Mouse (Mus musculus) granulocyte monocyte progenitor cell, adult 5-6 weeks (primary cell): ENCODE data around the gene Rad1. TPM values are rescaled to one million over a fixed set of nuclear protein-coding genes. Genes with fewer than 3 reads are reported as not detected.
"Not testable (repeated sequence)": the region's sequence is repeated elsewhere in the genome, so short reads cannot be mapped to it uniquely, and the experiment has no call there.

Experiments
- ATAC-seq: replicated peaks from 2 replicates; pipeline ENCODE4 v1.8.0; 2016; ENCODE audit warnings: mild to moderate bottlenecking, moderate TSS enrichment, inconsistent platforms; ENCODE audit not compliant: poor library complexity, severe bottlenecking
- total RNA-seq, 2 experiments: library from RNA; stranded (forward) in 1 of 2; stranded (reverse) in 1 of 2; fragments of 200-712, 200-1000 nt in 1 of 2; fragments of >200 nt in 1 of 2; fragmentation: Nextera tagmentation in 1 of 2; gene quantifications; 2 replicates each; pipeline ENCODE4 v1.2.3; 2014 to 2017

The Rad1 gene
- total RNA-seq, 2 experiments from 2014 or later: 33.6 to 43.9 TPM

DNA sequence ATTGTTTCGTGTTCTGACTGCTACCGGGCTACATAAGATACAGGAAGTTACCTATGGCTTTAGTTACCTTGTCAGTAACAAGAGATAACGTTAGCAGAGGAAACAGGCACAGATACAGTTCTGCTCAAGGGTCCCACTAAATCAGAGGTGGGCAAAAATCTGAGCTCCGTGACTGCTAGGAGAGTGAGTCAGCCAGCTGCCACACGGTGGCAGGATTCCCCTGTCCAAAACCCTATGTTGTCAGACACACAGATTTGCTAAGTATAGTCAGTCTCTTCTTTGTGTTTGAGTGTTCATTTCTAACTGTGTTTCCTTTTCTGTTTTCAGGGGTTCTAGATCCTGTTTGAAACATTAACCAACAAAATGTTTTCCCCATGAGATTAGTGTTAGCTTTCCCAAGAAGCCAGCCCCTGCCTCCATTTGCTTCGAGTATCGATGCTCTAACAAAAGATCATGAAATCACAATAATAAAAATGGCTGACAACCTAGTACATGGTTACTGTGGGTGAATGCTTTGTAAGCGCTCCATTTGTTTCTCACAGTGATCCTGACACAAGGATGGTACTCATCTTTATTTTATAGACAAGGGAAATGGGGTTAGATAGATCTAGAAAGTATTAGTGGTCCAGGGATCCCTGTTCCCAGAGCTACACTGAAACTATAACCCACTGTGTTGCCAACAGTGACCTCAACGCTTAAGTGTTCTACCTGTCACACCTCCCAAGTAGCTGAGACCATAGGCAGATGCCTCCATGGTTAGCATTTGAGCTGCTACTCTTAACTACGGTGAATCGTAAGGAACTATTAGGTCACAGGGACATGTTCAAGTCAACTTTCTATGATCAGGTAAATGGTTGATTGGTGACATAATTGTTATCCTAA lies 15.3 kb downstream of the Rad1 start:
- peak; percentile 69 for ATAC-seq

DNA sequence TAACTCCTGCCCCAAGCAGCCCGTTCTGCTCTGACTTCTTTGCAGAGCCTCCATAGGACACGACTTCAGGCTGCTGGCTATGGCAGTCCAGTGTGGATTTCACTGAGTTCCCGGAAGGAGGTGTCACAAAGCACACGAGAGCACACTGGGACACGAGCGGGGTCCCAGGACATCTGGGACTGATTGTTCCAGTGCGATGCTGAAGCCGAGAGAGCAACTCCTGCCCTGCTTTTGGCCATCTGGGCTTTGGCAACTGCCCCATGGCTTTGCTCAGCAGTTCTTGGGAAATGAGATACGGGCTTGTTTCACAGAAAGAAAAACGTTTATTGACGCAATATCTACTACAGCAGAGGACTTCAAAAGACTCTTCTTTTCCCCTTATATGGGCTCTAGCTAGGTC lies 20.3 kb downstream of the Rad1 start:
- no peak for ATAC-seq

DNA sequence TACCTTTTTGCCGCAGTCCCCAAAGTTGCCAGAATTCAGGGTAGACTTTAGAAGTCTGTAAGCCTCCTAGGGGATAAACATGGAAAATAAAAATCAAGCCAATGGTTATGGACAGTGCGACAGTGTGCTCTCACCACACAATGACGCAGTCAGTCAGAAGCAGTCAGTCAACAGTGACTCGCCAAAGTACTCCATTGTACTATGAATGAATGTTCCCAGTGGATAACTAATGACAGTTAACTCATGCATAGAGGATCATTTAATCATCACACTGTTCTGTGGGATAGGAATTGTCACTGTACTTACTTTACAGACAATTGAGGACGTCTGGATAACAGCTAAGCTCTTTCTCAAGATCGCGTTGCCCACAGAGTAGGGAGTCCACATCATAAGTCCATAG lies 29.3 kb downstream of the Rad1 start:
- ATAC-seq: no peak

DNA sequence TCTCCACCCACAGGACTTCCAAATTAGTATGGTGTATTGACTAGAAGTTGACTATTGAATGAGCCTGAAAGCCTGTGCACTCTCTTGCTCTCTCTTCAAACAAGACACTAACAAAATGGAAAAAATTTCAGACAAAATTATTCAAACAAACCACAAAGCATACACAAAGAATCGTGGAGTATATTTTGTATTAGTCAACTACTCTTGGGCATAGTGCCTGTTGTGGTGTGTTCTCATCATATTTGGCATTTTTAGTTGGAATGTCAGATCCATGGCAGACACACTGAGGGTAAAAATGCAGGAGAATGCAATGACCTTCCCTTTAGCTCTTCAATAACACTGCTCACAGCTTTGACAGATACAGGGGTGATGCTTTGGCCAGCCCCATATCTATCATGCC lies 40.1 kb downstream of the Rad1 start:
- no peak for ATAC-seq

DNA sequence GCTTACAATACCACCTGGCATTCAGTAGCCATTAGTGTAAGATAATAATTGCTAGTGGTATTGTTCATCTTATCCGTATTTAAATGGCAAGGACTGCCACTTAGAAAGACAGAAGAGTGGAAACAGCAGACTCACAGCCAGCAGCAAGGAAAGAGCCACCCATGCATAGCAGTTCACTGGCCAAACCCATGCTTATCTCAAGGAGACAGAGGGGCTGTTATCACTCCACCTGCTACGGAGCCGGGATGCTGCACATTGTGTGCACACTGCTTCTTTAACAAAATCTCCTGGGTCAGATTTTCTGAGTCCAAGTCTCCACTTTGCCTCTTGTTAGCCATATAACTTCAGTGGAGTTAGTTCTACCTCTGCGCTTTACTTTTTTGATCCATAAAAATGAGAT lies 45.5 kb downstream of the Rad1 start:
- no peak for ATAC-seq

DNA sequence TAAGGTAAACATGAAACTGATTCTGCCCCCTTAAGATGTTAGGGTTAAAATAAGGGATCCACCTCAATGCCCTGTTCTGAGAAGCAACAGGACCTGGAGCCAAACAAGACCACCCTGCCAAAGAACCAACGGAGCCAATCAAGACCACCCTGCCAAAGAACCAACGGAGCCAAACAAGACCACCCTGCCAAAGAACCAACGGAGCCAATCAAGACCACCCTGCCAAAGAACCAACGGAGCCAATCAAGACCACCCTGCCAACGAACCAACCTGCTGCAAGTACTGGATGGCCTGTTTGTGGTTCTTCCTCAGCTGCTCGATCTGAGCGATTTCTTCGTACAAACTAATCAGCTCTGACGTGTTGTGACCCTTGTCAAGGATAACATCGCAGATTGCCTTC lies 47.5 kb downstream of the Rad1 start:
- ATAC-seq: not testable (repeated sequence)

DNA sequence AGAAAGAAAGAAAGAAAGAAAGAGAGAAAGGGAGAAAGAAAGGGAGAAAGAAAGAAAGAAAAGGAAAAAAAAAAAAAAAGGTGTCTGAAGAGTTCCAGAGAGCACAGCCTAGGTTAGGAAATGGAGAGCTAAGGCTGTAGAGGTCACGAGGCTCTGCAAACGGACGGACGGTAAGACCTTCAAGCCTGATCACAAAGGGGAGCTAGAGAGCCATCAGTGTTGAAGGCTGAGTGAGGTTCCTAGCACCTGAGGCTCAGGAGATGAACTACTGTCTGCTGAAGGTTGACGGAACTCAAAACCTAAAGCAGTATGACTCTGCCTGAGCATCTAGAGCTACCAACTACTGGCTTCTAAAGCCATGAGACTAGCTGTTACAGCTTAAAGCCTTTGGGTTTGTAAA lies 48.8 kb downstream of the Rad1 start:
- no peak for ATAC-seq

DNA sequence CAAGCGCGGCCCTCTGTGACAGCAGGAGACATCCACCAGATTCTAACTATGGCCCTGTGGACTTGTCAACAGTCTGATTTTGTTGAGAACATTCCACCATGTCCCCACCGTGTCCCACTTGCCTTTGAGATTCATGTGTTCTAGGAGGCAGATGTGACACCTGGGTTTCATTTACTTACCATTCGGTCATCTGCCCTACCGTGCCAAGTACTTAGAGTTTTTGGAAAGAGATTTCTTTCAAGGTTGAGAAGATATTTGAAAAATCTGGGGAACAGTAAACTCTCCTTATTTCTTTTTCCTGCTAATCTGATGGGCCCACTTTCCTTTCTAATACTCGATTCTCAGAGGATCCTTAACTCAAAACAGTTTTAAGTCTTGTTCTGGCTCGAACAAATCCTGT lies 50.2 kb downstream of the Rad1 start:
- no peak for ATAC-seq

DNA sequence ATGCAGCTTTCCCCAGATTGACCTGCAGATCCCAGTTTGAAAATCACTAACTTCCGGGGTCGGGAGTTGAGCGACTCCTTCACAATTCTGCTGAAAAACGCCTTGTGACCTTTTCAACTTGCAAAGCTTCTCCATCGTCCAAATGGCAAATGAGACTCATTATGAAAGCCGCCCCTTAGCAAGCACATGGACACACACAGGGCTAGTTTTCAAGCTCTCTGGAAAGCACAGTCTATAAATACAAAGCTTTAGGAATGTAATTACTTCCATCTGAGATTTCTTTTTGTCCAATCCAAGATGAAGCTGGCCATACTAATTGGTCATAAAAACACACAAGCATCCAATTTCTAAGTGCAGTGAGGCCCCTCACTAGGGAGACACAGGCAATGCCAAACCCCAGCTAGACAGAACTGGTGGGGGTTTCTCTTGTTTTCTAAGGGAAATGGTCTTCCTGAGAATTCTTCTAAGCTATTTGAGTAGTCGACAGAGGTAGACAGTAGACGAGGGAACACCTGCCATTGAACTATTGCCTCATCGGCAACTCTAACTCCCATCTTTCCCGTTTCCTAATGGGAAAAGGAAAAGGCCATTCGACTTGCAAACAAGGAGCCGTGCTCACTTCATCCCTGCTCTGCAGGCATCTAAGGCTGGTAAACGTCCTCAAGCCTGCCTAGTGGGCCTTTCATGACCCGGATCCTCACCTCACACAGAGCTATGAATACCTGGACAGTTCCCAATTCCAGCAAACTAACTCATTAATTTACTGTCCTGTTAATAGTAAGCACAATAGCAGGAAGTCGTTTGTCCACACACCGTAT lies 54.7 kb downstream of the Rad1 start:
- ATAC-seq: no peak

Other genes starting within 250 kb of the Rad1 start
- gene Gm21973, start 160.6 kb upstream of the Rad1 start, total RNA-seq (2014; fragmentation: Nextera tagmentation): not detected in 2 replicates
- gene Gm21973, start 160.6 kb upstream of the Rad1 start, total RNA-seq (2017): not detected in 2 replicates
- not detected in 2 replicates for gene Agxt2, start 127.5 kb upstream of the Rad1 start, total RNA-seq (2014; fragmentation: Nextera tagmentation)
- gene Agxt2, start 127.5 kb upstream of the Rad1 start, total RNA-seq (2017): not detected in 2 replicates
- 17.6 and 30.3 TPM in 2 replicates for gene Dnajc21, start 15.5 kb upstream of the Rad1 start, total RNA-seq (2014; fragmentation: Nextera tagmentation)
- gene Dnajc21, start 15.5 kb upstream of the Rad1 start, total RNA-seq (2017): 28.7 and 33.1 TPM in 2 replicates
- 48.3 and 51.3 TPM in 2 replicates for gene Brix1, start 71 bp upstream of the Rad1 start, total RNA-seq (2014; fragmentation: Nextera tagmentation)
- gene Brix1, start 71 bp upstream of the Rad1 start, total RNA-seq (2017): 39.3 and 41.8 TPM in 2 replicates
- not detected in 2 replicates for gene Ttc23l, start 72.7 kb downstream of the Rad1 start, total RNA-seq (2014; fragmentation: Nextera tagmentation)
- gene Ttc23l, start 72.7 kb downstream of the Rad1 start, total RNA-seq (2017): not detected in 2 replicates
- 6.1 and 6.2 TPM in 2 replicates for gene Rai14, start 228.6 kb downstream of the Rad1 start, total RNA-seq (2014; fragmentation: Nextera tagmentation)
- gene Rai14, start 228.6 kb downstream of the Rad1 start, total RNA-seq (2017): 4.3 and 5.2 TPM in 2 replicates